Mouse (Mus musculus) Patski (cell line): ENCODE measurements around the gene Nr6a1. TPM values are rescaled to one million over a fixed set of nuclear protein-coding genes. Genes with fewer than 3 reads are reported as not detected.

Experiments used
- ATAC-seq: fragments of 100-300 bp; one replicate; pipeline ENCODE4 v1.8.0; 2021
- CTCF ChIA-PET: fragments of 350-600 bp; sonication (Branson Sonifier 250); formaldehyde crosslinking; loops from one replicate; lab custom pipeline; 2022; ENCODE audit warnings: inconsistent platforms; lab: Charles Lee
- POLR2A ChIA-PET: fragments of 350-600 bp; sonication (Branson Sonifier 250); formaldehyde crosslinking; loops from one replicate; lab custom pipeline; 2022; ENCODE audit warnings: antibody characterized with exemption, inconsistent platforms; lab: Charles Lee
- DNase-seq: peaks from one replicate; pipeline ENCODE4 v3.0.0-alpha.2; 2011; ENCODE audit warnings: low read depth, low spot score
- H3K27me3 ChIP-seq: fragments of 371-371 bp; one replicate; pipeline ENCODE4 v1.5.1; 2021
- CTCF ChIP-seq: fragments of 100-300 bp; IDR thresholded peaks from one replicate; pipeline ENCODE4 v1.5.1; 2021
- in situ Hi-C: fragments of 300-500 bp; cut with MboI; formaldehyde crosslinking; loops from 3 replicates; pipeline ENCODE4 v1.11.1; 2018; ENCODE audit warnings: low pct_unique_long_range_greater_than_20kb, mixed read lengths
- polyA plus RNA-seq: library from polyadenylated mRNA; unstranded; gene quantifications from one replicate; pipeline ENCODE4 v1.2.3, GENCODE M21; 2021

Nr6a1 gene
- polyA plus RNA-seq, 1 experiment from 2014 or later = 4.9 TPM

DNA sequence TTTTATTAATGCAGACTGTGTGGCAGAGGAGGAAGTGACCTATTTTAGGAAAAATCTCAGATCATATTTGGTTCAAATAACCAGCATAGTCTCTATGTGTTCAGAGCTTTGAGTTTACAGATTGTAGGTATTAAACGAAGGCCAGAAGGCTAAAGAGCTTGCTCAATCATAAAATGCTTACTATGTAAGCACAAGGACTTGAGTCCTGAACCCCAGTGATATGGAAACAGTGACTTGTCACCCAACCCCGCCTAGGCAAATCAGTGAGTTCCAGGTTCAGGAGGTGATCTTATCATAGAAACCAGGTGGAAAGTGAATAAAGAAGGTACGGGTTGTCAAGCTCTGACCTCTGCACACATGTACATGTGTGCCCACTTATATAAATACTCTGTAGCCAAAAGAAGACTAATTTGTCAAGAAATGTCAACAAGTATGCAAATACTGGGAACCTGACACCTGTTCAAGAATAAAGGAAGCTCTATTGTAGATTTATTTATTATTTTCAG is 99.6 kb downstream of the Nr6a1 start:
- in situ Hi-C loops = no loop called here
- CTCF ChIA-PET = interaction anchor here (1.4 to 2.2 kb wide), 2 partner anchors 8 to 37 kb away, joined by 3 to 6 read pairs; no protein-coding TSS in a partner anchor
- DNase-seq = no peak
- TF ChIP-seq CTCF = no peak
- no peaks in the 10 kb centered on the region for H3K27me3 ChIP-seq
- POLR2A ChIA-PET = no interaction called here
- ATAC-seq = no peak

- in situ Hi-C loops = no loop called here
- POLR2A ChIA-PET = no interaction called here
Measured at GRCm38 (mm10) chr2:38826189-38826588, 101.3 kb downstream of the Nr6a1 start.

GRCm38 (mm10) chr2:38824791-38825768 is 102.4 kb downstream of the Nr6a1 start:
- peak; percentile 61 for DNase-seq
- H3K27me3 ChIP-seq = no peaks in the 10 kb centered on the region
- ChIA-PET POLR2A (interaction anchor here (0.6 to 0.9 kb wide), 2 partner anchors 10 to 357 kb away, joined by 3 to 4 read pairs; no protein-coding TSS in a partner anchor), CTCF (interaction anchor here (0.8 to 4.8 kb wide), 4 partner anchors 10 to 180 kb away, joined by 3 to 21 read pairs (median 3); partner anchors contain the start of genes Arpc5l and Rpl35)
- TF ChIP-seq CTCF = no peak
- in situ Hi-C loops = no loop called here
- peak; percentile 52 for ATAC-seq

More at GRCm38 (mm10) chr2:38826189-38826588, 101.3 kb downstream of the Nr6a1 start:
- H3K27me3 ChIP-seq = no peaks in the 10 kb centered on the region
- CTCF ChIA-PET = interaction anchor here (4.8 kb wide), 1 partner anchor 38 kb away, joined by 21 read pairs; no protein-coding TSS in a partner anchor
- ATAC-seq (no peak), DNase-seq (peak; percentile 44)
- TF ChIP-seq CTCF = no peak

- peak; percentile 65 for ATAC-seq
- POLR2A ChIA-PET = interaction anchor here (0.9 to 2.2 kb wide), 2 partner anchors 15 to 27 kb away, joined by 3 to 14 read pairs; no protein-coding TSS in a partner anchor
- in situ Hi-C loops = no loop called here
- CTCF ChIA-PET = interaction anchor here (1.1 to 4.8 kb wide), 3 partner anchors 26 to 181 kb away, joined by 3 to 21 read pairs (median 7); partner anchors contain the start of genes Arpc5l and Rpl35
- DNase-seq = peak; percentile 57
- no peaks in the 10 kb centered on the region for H3K27me3 ChIP-seq
- no peak for TF ChIP-seq CTCF
Measured at GRCm38 (mm10) chr2:38823912-38824583, 103.4 kb downstream of the Nr6a1 start.

- DNase-seq = peak; percentile 9
- ATAC-seq = no peak
Measured at GRCm38 (mm10) chr2:38823406-38823805, 104.1 kb downstream of the Nr6a1 start.

GRCm38 (mm10) chr2:38822995-38823394 is 104.5 kb downstream of the Nr6a1 start:
- ATAC-seq (no peak), DNase-seq (peak; percentile 9)
- ChIA-PET CTCF (interaction anchor here (1.2 to 4.8 kb wide), 5 partner anchors 9 to 175 kb away, joined by 3 to 21 read pairs (median 6); no protein-coding TSS in a partner anchor), POLR2A (interaction anchor here (0.9 to 2.2 kb wide), 2 partner anchors 16 to 26 kb away, joined by 3 to 14 read pairs; no protein-coding TSS in a partner anchor)
- in situ Hi-C loops = no loop called here
- no peak for TF ChIP-seq CTCF
- no peaks in the 10 kb centered on the region for H3K27me3 ChIP-seq

More at GRCm38 (mm10) chr2:38823406-38823805, 104.1 kb downstream of the Nr6a1 start:
- no peak for TF ChIP-seq CTCF
- ChIA-PET POLR2A (interaction anchor here (0.9 to 2.2 kb wide), 2 partner anchors 16 to 27 kb away, joined by 3 to 14 read pairs; no protein-coding TSS in a partner anchor), CTCF (interaction anchor here (1.4 to 4.8 kb wide), 3 partner anchors 9 to 40 kb away, joined by 4 to 21 read pairs (median 7); no protein-coding TSS in a partner anchor)
- in situ Hi-C loops = no loop called here
- H3K27me3 ChIP-seq = no peaks in the 10 kb centered on the region

- ChIA-PET POLR2A (no interaction called here), CTCF (no interaction called here)
- ATAC-seq = no peak
Measured at GRCm38 (mm10) chr2:38817487-38817886, 110.0 kb downstream of the Nr6a1 start.

DNA sequence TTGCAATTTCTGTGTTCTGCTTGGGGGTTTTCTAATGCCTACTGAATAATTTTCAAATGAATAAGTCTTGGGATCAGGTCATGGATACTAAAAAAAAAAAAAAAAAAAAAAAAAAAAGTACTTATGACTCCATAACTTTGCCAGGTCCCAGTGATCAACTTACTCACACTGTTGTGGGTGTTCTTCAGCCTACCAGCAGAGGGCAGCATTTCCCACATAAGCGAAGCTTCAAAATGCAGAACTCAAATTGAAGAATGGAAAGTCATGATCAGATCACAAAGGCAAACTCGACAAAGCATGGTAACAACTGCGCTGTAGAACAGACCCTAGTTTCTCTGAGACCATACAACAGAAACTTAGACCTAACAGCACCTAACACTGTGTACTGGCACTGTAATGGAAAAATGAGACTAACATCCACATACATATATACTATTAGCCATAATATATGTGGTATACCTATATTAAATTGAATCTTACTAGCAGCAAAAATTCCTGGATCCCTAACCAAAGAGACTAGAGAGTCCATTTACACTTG is 130.3 kb downstream of the Nr6a1 start:
- in situ Hi-C loops = loop anchor here (5.0 kb wide), 2 partner anchors 65 to 200 kb away; partner anchors contain the start of gene Wdr38
- ChIA-PET CTCF (interaction anchor here (0.7 to 4.6 kb wide), 13 partner anchors 9 to 1145 kb away, joined by 3 to 41 read pairs (median 4); no protein-coding TSS in a partner anchor), POLR2A (interaction anchor here (0.7 to 1.6 kb wide), 3 partner anchors 26 to 69 kb away, joined by 3 to 14 read pairs (median 7); no protein-coding TSS in a partner anchor)
- DNase-seq (peak; percentile 20), ATAC-seq (no peak)
- no peaks in the 10 kb centered on the region for H3K27me3 ChIP-seq
- TF ChIP-seq CTCF = peak; percentile 87

More at GRCm38 (mm10) chr2:38817487-38817886, 110.0 kb downstream of the Nr6a1 start:
- no peak for DNase-seq
- in situ Hi-C loops = no loop called here
- TF ChIP-seq CTCF = no peak
- no peaks in the 10 kb centered on the region for H3K27me3 ChIP-seq

- in situ Hi-C loops = no loop called here
- ChIA-PET POLR2A (no interaction called here), CTCF (interaction anchor here (1.4 to 1.9 kb wide), 3 partner anchors 9 to 77 kb away, joined by 4 to 7 read pairs (median 5); no protein-coding TSS in a partner anchor)
- TF ChIP-seq CTCF = no peak
- H3K27me3 ChIP-seq = no peaks in the 10 kb centered on the region
- ATAC-seq = no peak
- no peak for DNase-seq
Measured at GRCm38 (mm10) chr2:38787338-38787737, 140.2 kb downstream of the Nr6a1 start.
